ENCODE assay signal across 31 mouse cellular contexts in genomic region chr4:135984556-135984955, GRCm38 (mm10). TPM values are rescaled to one million over a fixed set of nuclear protein-coding genes. Genes with fewer than 3 reads are reported as not detected.
A peak's percentile ranks its signal among the peaks of the same experiment; 100 is the strongest.
DNase-seq lines count a peak whose midpoint lies in the region; ATAC-seq and TF ChIP-seq lines count a peak whose summit lies in the region.
"Had no signal": no experiment of that assay in that cellular context is flagged by ENCODE, and none has a peak within 500 bp of the region (broad histone marks: within the 10 kb centered on the region; RNA-seq: fewer than 3 reads in every experiment).

No protein-coding gene starts in this region.

- no peak for TF ChIP-seq CTCF in heart, adult 2 months (IDR thresholded peaks at IDR 0.05)

- no peak for DNase-seq in heart, adult 2 months
- DNase-seq in spleen, adult 12 weeks (ENCODE audit: low spot score) = peak; percentile 3
- no peak for DNase-seq in spleen, postnatal 14 days (ENCODE audit: low spot score in 2 of 2)
- no peak for DNase-seq in adrenal gland, adult 8-10 months
- DNase-seq: adrenal gland, postnatal 10 days; B cell, adult 2 months; cerebellum, adult 8-10 months; cerebellum, postnatal 36 days; embryo, embryonic 11 days; gastrocnemius, postnatal 10 days; heart, postnatal 4 days; kidney, adult 8-10 months; kidney, postnatal 14 days; layer of hippocampus, postnatal 36 days; lung, postnatal 4 days; retina, postnatal 1 day; right cerebral cortex, postnatal 25 days; thymus, adult 18-20 months; thymus, postnatal 36 days had no signal

- peak overlapping the region; percentile 96 for H3K4me2 ChIP-seq in heart, embryonic 13.5 days
- H3K4me2 ChIP-seq in liver, embryonic 12.5 days = peak overlapping the region; percentile 86
- H3K4me2 ChIP-seq: embryonic facial prominence, embryonic 15.5 days; hindbrain, embryonic 15.5 days; midbrain, embryonic 12.5 days had no signal

- peaks cover 24% of the 10 kb centered on the region for H3K4me1 ChIP-seq in heart, embryonic 13.5 days
- peaks cover 4% of the 10 kb centered on the region for H3K4me1 ChIP-seq in heart, adult 2 months (ENCODE audit: control insufficient read depth, insufficient read depth, low read length)
- H3K4me1 ChIP-seq in liver, embryonic 12.5 days = peaks cover 61% of the 10 kb centered on the region

- H3K79me2 ChIP-seq in heart, adult 2 months (replicated peaks; ENCODE audit: control insufficient read depth, insufficient read depth, low read length) = no peaks in the 10 kb centered on the region

- no peaks in the 10 kb centered on the region for H3K9me3 ChIP-seq in heart, embryonic 13.5 days
- no peaks in the 10 kb centered on the region for H3K9me3 ChIP-seq in liver, embryonic 12.5 days (replicated peaks)
- H3K9me3 ChIP-seq: embryonic facial prominence, embryonic 15.5 days; forebrain, embryonic 10.5 days; G1E; hindbrain, embryonic 15.5 days; limb, embryonic 12.5 days; midbrain, embryonic 12.5 days had no signal

- peaks cover 53% of the 10 kb centered on the region for H3K36me3 ChIP-seq in heart, embryonic 13.5 days
- no peaks in the 10 kb centered on the region for H3K36me3 ChIP-seq in heart, adult 2 months (ENCODE audit: control insufficient read depth, insufficient read depth, low read length)
- peaks cover 62% of the 10 kb centered on the region for H3K36me3 ChIP-seq in liver, embryonic 12.5 days

- H3K27ac ChIP-seq in heart, embryonic 13.5 days (replicated peaks) = peak overlapping the region; percentile 43
- H3K27ac ChIP-seq in heart, adult 2 months = no peak overlapping the region
- peak overlapping the region; percentile 95 for H3K27ac ChIP-seq in liver, embryonic 12.5 days
- H3K27ac ChIP-seq: embryonic facial prominence, embryonic 15.5 days; forebrain, embryonic 10.5 days; hindbrain, embryonic 15.5 days; layer of hippocampus, adult 2 months; limb, embryonic 12.5 days; midbrain, embryonic 12.5 days had no signal

- no peak for TF ChIP-seq POLR2A in heart, adult 2 months (IDR thresholded peaks at IDR 0.05; ENCODE audit: insufficient read depth, low read depth, low read length)

- no peak for ATAC-seq in heart, embryonic 13.5 days (ENCODE audit: extremely low read depth, insufficient number of reproducible peaks, low FRiP score, low TSS enrichment)
- ATAC-seq in liver, embryonic 12.5 days = no peak
- ATAC-seq in megakaryocyte-erythroid progenitor cell, adult 5-6 weeks (replicated peaks; ENCODE audit: low FRiP score, low TSS enrichment, poor library complexity, severe bottlenecking) = no peak
- ATAC-seq: forebrain, embryonic 16.5 days had no signal

- peak overlapping the region; percentile 29; the same call in 1 of the 2 replicates for H3K9ac ChIP-seq in heart, embryonic 13.5 days
- H3K9ac ChIP-seq in heart, adult 2 months (ENCODE audit: low read depth, low read length) = no peak overlapping the region
- peak overlapping the region; percentile 65 for H3K9ac ChIP-seq in liver, embryonic 12.5 days
- H3K9ac ChIP-seq: embryonic facial prominence, embryonic 15.5 days; hindbrain, embryonic 15.5 days; limb, embryonic 12.5 days; midbrain, embryonic 12.5 days had no signal

- no peaks in the 10 kb centered on the region for H3K27me3 ChIP-seq in heart, embryonic 13.5 days (replicated peaks)
- H3K27me3 ChIP-seq in heart, adult 2 months (ENCODE audit: control insufficient read depth, insufficient read depth, low read length) = no peaks in the 10 kb centered on the region
- H3K27me3 ChIP-seq in liver, embryonic 12.5 days (replicated peaks) = no peaks in the 10 kb centered on the region
- H3K27me3 ChIP-seq: CH12.LX; embryonic facial prominence, embryonic 15.5 days; hindbrain, embryonic 15.5 days; limb, embryonic 12.5 days; midbrain, embryonic 12.5 days had no signal

- intact Hi-C loops in heart, adult 2 months (cut with DNase I) = no loop called here

- 69% methylated on average over 5 of the region's 5 CpGs for WGBS in heart, embryonic 13.5 days
- 80% methylated on average over 5 of the region's 5 CpGs for WGBS in heart, adult 2 months
- 74% methylated on average over 5 of the region's 5 CpGs for whole genome bisulfite sequencing in liver, embryonic 12.5 days (ENCODE audit: insufficient replicate concordance)

- peak overlapping the region; percentile 91 for H3K4me3 ChIP-seq in heart, embryonic 13.5 days
- no peak overlapping the region for H3K4me3 ChIP-seq in heart, adult 2 months
- H3K4me3 ChIP-seq in liver, embryonic 12.5 days = peak overlapping the region; percentile 95
- H3K4me3 ChIP-seq: embryonic facial prominence, embryonic 15.5 days; hindbrain, embryonic 15.5 days; layer of hippocampus, adult 2 months; midbrain, embryonic 12.5 days had no signal

- TF ChIP-seq EP300 in heart, adult 2 months (IDR thresholded peaks at IDR 0.05; ENCODE audit: insufficient read depth, low read depth, low read length) = no peak

RNA-seq across cellular contexts. Expression of gene Pithd1, which starts 2.5 kb away (rescaled TPM):
- polyA plus RNA-seq in heart, embryonic 13.5 days (2015; fragmentation: Nextera tagmentation; extraction: Ambion mirVana) = 39.2 and 42.0 TPM in 2 replicates
- 10 to 100 TPM; 19.4 to 20.9 TPM for total RNA-seq in heart, adult 2 months (2021)
- 19.0 and 29.2 TPM in 2 replicates for polyA plus RNA-seq in heart, adult 2 months (2012; rRNA removed)
- 115 and 121 TPM in 2 replicates for polyA plus RNA-seq in liver, embryonic 12.5 days (2016; fragmentation: Nextera tagmentation; extraction: Ambion mirVana)
- 10 to 100 TPM; 31.8 to 51.8 (median 40.4) TPM for total RNA-seq in adrenal gland, adult 8-10 months (2022)
- 42.5 and 52.7 TPM in 2 replicates for total RNA-seq in megakaryocyte-erythroid progenitor cell, adult 5-6 weeks (2014; fragmentation: Nextera tagmentation)
- total RNA-seq in megakaryocyte-erythroid progenitor cell, adult 5-6 weeks (2017) = 31.3 and 34.5 TPM in 2 replicates

RNA-seq across cellular contexts. Expression of gene Lypla2, which starts 12.1 kb away (rescaled TPM):
- polyA plus RNA-seq in heart, embryonic 13.5 days (2015; fragmentation: Nextera tagmentation; extraction: Ambion mirVana) = 65.5 and 75.4 TPM in 2 replicates
- 10 to 100 TPM; 35.9 to 37.1 TPM for total RNA-seq in heart, adult 2 months (2021)
- polyA plus RNA-seq in heart, adult 2 months (2012; rRNA removed) = 52.2 and 55.1 TPM in 2 replicates
- 59.5 and 61.7 TPM in 2 replicates for polyA plus RNA-seq in liver, embryonic 12.5 days (2016; fragmentation: Nextera tagmentation; extraction: Ambion mirVana)
- 10 to 100 TPM; 79.7 to 84.5 (median 81.6) TPM for total RNA-seq in adrenal gland, adult 8-10 months (2022)
- total RNA-seq in megakaryocyte-erythroid progenitor cell, adult 5-6 weeks (2014; fragmentation: Nextera tagmentation) = 45.2 and 63.2 TPM in 2 replicates
- 13.7 and 17.5 TPM in 2 replicates for total RNA-seq in megakaryocyte-erythroid progenitor cell, adult 5-6 weeks (2017)

RNA-seq across cellular contexts. Expression of gene Gale, which starts 21.0 kb away (rescaled TPM):
- 23.6 and 28.7 TPM in 2 replicates for polyA plus RNA-seq in heart, embryonic 13.5 days (2015; fragmentation: Nextera tagmentation; extraction: Ambion mirVana)
- 1 to 10 TPM; 1.6 to 2.0 TPM for total RNA-seq in heart, adult 2 months (2021)
- polyA plus RNA-seq in heart, adult 2 months (2012; rRNA removed) = 4.6 TPM in 2 replicates
- 36.0 and 41.2 TPM in 2 replicates for polyA plus RNA-seq in liver, embryonic 12.5 days (2016; fragmentation: Nextera tagmentation; extraction: Ambion mirVana)
- 10 to 100 TPM; 12.5 to 23.3 (median 22.5) TPM for total RNA-seq in adrenal gland, adult 8-10 months (2022)
- 13.8 and 22.1 TPM in 2 replicates for total RNA-seq in megakaryocyte-erythroid progenitor cell, adult 5-6 weeks (2014; fragmentation: Nextera tagmentation)
- total RNA-seq in megakaryocyte-erythroid progenitor cell, adult 5-6 weeks (2017) = 6.5 and 8.1 TPM in 2 replicates

RNA-seq across cellular contexts. Expression of gene Eloa, which starts 37.0 kb away (rescaled TPM):
- polyA plus RNA-seq in heart, embryonic 13.5 days (2015; fragmentation: Nextera tagmentation; extraction: Ambion mirVana) = 28.5 and 29.4 TPM in 2 replicates
- total RNA-seq in heart, adult 2 months (2021) = 10 to 100 TPM; 31.1 to 35.5 TPM
- polyA plus RNA-seq in heart, adult 2 months (2012; rRNA removed) = 11.0 and 17.7 TPM in 2 replicates
- polyA plus RNA-seq in liver, embryonic 12.5 days (2016; fragmentation: Nextera tagmentation; extraction: Ambion mirVana) = 38.2 and 39.4 TPM in 2 replicates
- total RNA-seq in adrenal gland, adult 8-10 months (2022) = 10 to 100 TPM; 38.6 to 44.8 (median 43.9) TPM
- total RNA-seq in megakaryocyte-erythroid progenitor cell, adult 5-6 weeks (2014; fragmentation: Nextera tagmentation) = 41.0 and 41.3 TPM in 2 replicates
- 48.9 and 51.8 TPM in 2 replicates for total RNA-seq in megakaryocyte-erythroid progenitor cell, adult 5-6 weeks (2017)

RNA-seq across cellular contexts. Expression of gene Hmgcl, which starts 38.3 kb away (rescaled TPM):
- polyA plus RNA-seq in heart, embryonic 13.5 days (2015; fragmentation: Nextera tagmentation; extraction: Ambion mirVana) = 73.0 and 81.6 TPM in 2 replicates
- total RNA-seq in heart, adult 2 months (2021) = 10 to 100 TPM; 72.6 to 80.4 TPM
- polyA plus RNA-seq in heart, adult 2 months (2012; rRNA removed) = 71.9 and 96.9 TPM in 2 replicates
- polyA plus RNA-seq in liver, embryonic 12.5 days (2016; fragmentation: Nextera tagmentation; extraction: Ambion mirVana) = 67.4 and 71.1 TPM in 2 replicates
- 10 to 100 TPM; 51.7 to 68.6 (median 62.8) TPM for total RNA-seq in adrenal gland, adult 8-10 months (2022)
- total RNA-seq in megakaryocyte-erythroid progenitor cell, adult 5-6 weeks (2014; fragmentation: Nextera tagmentation) = 69.7 and 72.9 TPM in 2 replicates
- 42.6 and 65.4 TPM in 2 replicates for total RNA-seq in megakaryocyte-erythroid progenitor cell, adult 5-6 weeks (2017)
